Comparison of ENCODE assay signal across 8 mouse cellular contexts in the genomic region with DNA sequence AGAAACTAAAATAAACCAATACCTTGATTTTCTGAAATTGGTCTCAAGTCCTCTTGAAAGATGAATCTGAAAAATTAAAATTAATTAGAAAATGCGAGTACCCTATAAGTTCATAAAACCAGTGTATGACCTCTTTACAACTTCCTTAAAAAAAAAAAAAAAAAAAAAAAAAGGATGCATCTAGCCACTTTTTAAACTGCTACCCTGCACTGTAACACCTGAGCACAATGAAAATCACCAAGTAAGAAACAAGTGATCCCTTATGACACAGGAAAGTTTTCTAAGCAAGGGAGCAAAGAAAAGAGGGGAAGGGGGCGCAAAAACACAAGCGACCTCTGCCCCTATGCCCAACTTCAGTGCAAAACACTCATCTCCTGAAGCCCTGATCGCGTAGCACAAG. TPM values are rescaled to one million over a fixed set of nuclear protein-coding genes. Genes with fewer than 3 reads are reported as not detected.
DNase-seq lines count a peak whose midpoint lies in the region; ATAC-seq lines count a peak whose summit lies in the region.

No protein-coding gene starts in this region.

- ATAC-seq in heart, embryonic 15.5 days (replicated peaks; ENCODE audit: insufficient number of reproducible peaks, insufficient read depth, low FRiP score, low read depth), result no peak
- ATAC-seq in activated CD4-positive, CD25-positive, alpha-beta regulatory T cell, adult 4 months, result peak; percentile 41
- ATAC-seq in hindbrain, embryonic 14.5 days (ENCODE audit: low FRiP score), result no peak
- no peak for ATAC-seq in midbrain, embryonic 12.5 days (ENCODE audit: low FRiP score, low read depth)
- ATAC-seq in monocyte, adult 5-6 weeks (replicated peaks; ENCODE audit: insufficient number of reproducible peaks, low FRiP score, low TSS enrichment, poor library complexity, severe bottlenecking), result no peak

- peak overlapping the region; percentile 91 for H3K4me3 ChIP-seq in heart, embryonic 15.5 days
- H3K4me3 ChIP-seq in hindbrain, embryonic 14.5 days (replicated peaks; ENCODE audit: low read length), result peak overlapping the region; percentile 83
- peak overlapping the region; percentile 63 for H3K4me3 ChIP-seq in midbrain, embryonic 12.5 days

- peak overlapping the region; percentile 81 for H3K4me2 ChIP-seq in heart, embryonic 15.5 days
- H3K4me2 ChIP-seq in hindbrain, embryonic 14.5 days (replicated peaks), result peak overlapping the region; percentile 85
- peak overlapping the region; percentile 64 for H3K4me2 ChIP-seq in midbrain, embryonic 12.5 days (replicated peaks)

- peak overlapping the region; percentile 94 for H3K27ac ChIP-seq in heart, embryonic 15.5 days
- H3K27ac ChIP-seq in hindbrain, embryonic 14.5 days, result peak overlapping the region; percentile 79
- H3K27ac ChIP-seq in midbrain, embryonic 12.5 days (replicated peaks), result peak overlapping the region; percentile 73

- H3K36me3 ChIP-seq in heart, embryonic 15.5 days, result peaks cover 12% of the 10 kb centered on the region; the same call in 1 of the 2 replicates
- no peaks in the 10 kb centered on the region; the same call in 1 of the 2 replicates for H3K36me3 ChIP-seq in hindbrain, embryonic 14.5 days (replicated peaks; ENCODE audit: control insufficient read depth, insufficient read depth)
- H3K36me3 ChIP-seq in midbrain, embryonic 12.5 days, result peaks cover 10% of the 10 kb centered on the region

- no peaks in the 10 kb centered on the region for H3K9me3 ChIP-seq in heart, embryonic 15.5 days (replicated peaks)
- no peaks in the 10 kb centered on the region for H3K9me3 ChIP-seq in hindbrain, embryonic 14.5 days (ENCODE audit: control insufficient read depth, low read length)
- H3K9me3 ChIP-seq in midbrain, embryonic 12.5 days, result no peaks in the 10 kb centered on the region

- H3K9ac ChIP-seq in heart, embryonic 15.5 days, result peak overlapping the region; percentile 82
- H3K9ac ChIP-seq in hindbrain, embryonic 14.5 days, result peak overlapping the region; percentile 73
- H3K9ac ChIP-seq in midbrain, embryonic 12.5 days (replicated peaks), result peak overlapping the region; percentile 77

- no peaks in the 10 kb centered on the region for H3K27me3 ChIP-seq in heart, embryonic 15.5 days
- H3K27me3 ChIP-seq in hindbrain, embryonic 14.5 days (ENCODE audit: control insufficient read depth, insufficient read depth, low read length), result no peaks in the 10 kb centered on the region
- H3K27me3 ChIP-seq in midbrain, embryonic 12.5 days, result no peaks in the 10 kb centered on the region

- no peak for DNase-seq in heart, postnatal 14 days
- DNase-seq in hindbrain, embryonic 14.5 days (ENCODE audit: low spot score), result no peak
- DNase-seq in left cerebral cortex, adult 8-10 months (ENCODE audit: low spot score in 2 of 2), result no peak
- no peak for DNase-seq in layer of hippocampus, postnatal 36 days

- WGBS in heart, embryonic 15.5 days, result under 1% methylated on average over 5 of the region's 5 CpGs
- WGBS in hindbrain, embryonic 14.5 days, result 2% methylated on average over 5 of the region's 5 CpGs
- 2% methylated on average over 5 of the region's 5 CpGs for WGBS in midbrain, embryonic 12.5 days

- intact Hi-C loops in heart, postnatal 14 days (cut with DNase I), result loop anchor here (2.0 to 5.0 kb wide), 2 partner anchors 132 to 402 kb away; a partner anchor contains a TSS

- H3K4me1 ChIP-seq in heart, embryonic 15.5 days (replicated peaks), result peaks cover 15% of the 10 kb centered on the region
- peaks cover 13% of the 10 kb centered on the region; the same call in 1 of the 2 replicates for H3K4me1 ChIP-seq in hindbrain, embryonic 14.5 days (replicated peaks; ENCODE audit: control insufficient read depth, insufficient read depth, low read length)
- H3K4me1 ChIP-seq in midbrain, embryonic 12.5 days, result peaks cover 13% of the 10 kb centered on the region; the same call in 1 of the 2 replicates

RNA-seq across cellular contexts. Expression of a gene that starts 0.6 kb away (rescaled TPM):
- polyA plus RNA-seq in heart, embryonic 15.5 days (2015; fragmentation: Nextera tagmentation; extraction: Ambion mirVana), result 24.4 and 24.6 TPM in 2 replicates
- total RNA-seq in heart, postnatal 14 days (2021), result 10 to 100 TPM; 27.4 to 29.2 TPM
- polyA plus RNA-seq in activated CD4-positive, CD25-positive, alpha-beta regulatory T cell, adult 4 months (2017; shearing (Covaris generic)), result 10 to 100 TPM; 28.7 to 40.9 TPM
- 19.4 and 22.9 TPM in 2 replicates for polyA plus RNA-seq in hindbrain, embryonic 14.5 days (2014; fragmentation: Nextera tagmentation; extraction: Ambion mirVana)
- 33.3 and 36.4 TPM in 2 replicates for polyA plus RNA-seq in midbrain, embryonic 12.5 days (2016; fragmentation: Nextera tagmentation; extraction: Ambion mirVana)
- total RNA-seq in monocyte, adult 5-6 weeks (2017), result 24.6 to 84.4 TPM (median 60.5 TPM) in 3 replicates
- 10 to 100 TPM; 21.7 to 40.8 (median 26.9) TPM for total RNA-seq in left cerebral cortex, adult 8-10 months (2022)
- total RNA-seq in layer of hippocampus, postnatal 36 days (2021), result 10 to 100 TPM; 22.7 to 29.0 TPM
